Mouse (Mus musculus) liver, embryonic 12.5 days (tissue): Measurements from ENCODE around the gene Acss1. TPM values are rescaled to one million over a fixed set of nuclear protein-coding genes. Genes with fewer than 3 reads are reported as not detected.

ENCODE experiments used
- ATAC-seq: fragments of 200-750 bp; cut with Nextera tagmentation; 2 replicates; pipeline ENCODE4 v1.8.0; 2017; ENCODE audit warnings: moderate number of reproducible peaks, mild to moderate bottlenecking, moderate library complexity
- H3K27ac ChIP-seq: fragments of 300-500 bp; sonication (generic); 2 replicates; pipeline ENCODE4 v1.5.1; 2016; ENCODE audit warnings: mild to moderate bottlenecking
- H3K27me3 ChIP-seq: fragments of 300-500 bp; sonication (generic); replicated peaks from 2 replicates; pipeline ENCODE4 v1.6.1; 2016; ENCODE audit warnings: mild to moderate bottlenecking, moderate library complexity
- H3K36me3 ChIP-seq: fragments of 300-500 bp; sonication (generic); 2 replicates; pipeline ENCODE4 v1.6.1; 2016; ENCODE audit warnings: mild to moderate bottlenecking, moderate library complexity
- H3K4me1 ChIP-seq: fragments of 300-500 bp; sonication (generic); 2 replicates; pipeline ENCODE4 v1.6.1; 2016
- H3K4me2 ChIP-seq: fragments of 300-500 bp; sonication (generic); 2 replicates; pipeline ENCODE4 v1.6.1; 2016; ENCODE audit warnings: mild to moderate bottlenecking, moderate library complexity
- H3K4me3 ChIP-seq: fragments of 300-500 bp; sonication (generic); 2 replicates; pipeline ENCODE4 v1.5.1; 2016; ENCODE audit warnings: mild to moderate bottlenecking, moderate library complexity
- H3K9ac ChIP-seq: fragments of 300-500 bp; sonication (generic); 2 replicates; pipeline ENCODE4 v1.6.1; 2016; ENCODE audit warnings: mild to moderate bottlenecking, moderate library complexity
- H3K9me3 ChIP-seq: fragments of 300-500 bp; sonication (generic); replicated peaks from 2 replicates; pipeline ENCODE4 v1.6.1; 2016; ENCODE audit warnings: mild to moderate bottlenecking, moderate library complexity
- WGBS: fragments of 180-500 bp; shearing (Covaris S2); methylation state at CpG from one replicate; pipeline ENCODE4 v1.1.7; 2016; ENCODE audit not compliant: insufficient replicate concordance; 5-methylcytosine and 5-hydroxymethylcytosine counted together
- polyA plus RNA-seq: library from polyadenylated mRNA; unstranded; fragments of >200 nt; fragmentation: Nextera tagmentation; extraction: Ambion mirVana; gene quantifications from 2 replicates; pipeline ENCODE4 v1.2.1, GENCODE M21; 2016

Acss1 gene
- polyA plus RNA-seq, 1 experiment from 2014 or later, result 47.4 TPM

DNA sequence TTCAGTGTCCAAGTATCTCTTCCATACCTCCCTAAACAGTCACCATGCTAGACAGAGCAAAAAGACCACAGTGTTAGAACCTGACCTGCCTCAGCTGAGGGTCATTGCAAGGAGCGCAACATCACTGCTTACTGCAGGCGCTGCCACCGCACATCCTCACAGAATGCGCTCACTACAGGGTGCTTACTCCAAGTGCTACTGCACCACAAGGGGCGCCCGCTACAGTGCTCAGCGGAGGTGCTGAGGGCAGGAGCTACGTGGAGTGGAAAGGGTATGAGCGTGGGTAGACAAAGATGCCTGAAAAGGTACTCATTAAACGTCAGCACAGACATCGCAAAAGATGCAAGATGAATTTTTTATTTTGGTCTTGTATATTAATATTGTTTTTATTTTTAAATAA is 79.2 kb downstream of the Acss1 start:
- Histone ChIP-seq H3K27me3 (no peaks in the 10 kb centered on the region), H3K4me3 (no peak overlapping the region), H3K9me3 (no peaks in the 10 kb centered on the region), H3K27ac (no peak overlapping the region), H3K9ac (no peak overlapping the region), H3K4me2 (no peak overlapping the region), H3K4me1 (no peaks in the 10 kb centered on the region), H3K36me3 (peaks cover 84% of the 10 kb centered on the region)
- WGBS, result 84% methylated on average over 11 of the region's 11 CpGs
- ATAC-seq, result no peak

DNA sequence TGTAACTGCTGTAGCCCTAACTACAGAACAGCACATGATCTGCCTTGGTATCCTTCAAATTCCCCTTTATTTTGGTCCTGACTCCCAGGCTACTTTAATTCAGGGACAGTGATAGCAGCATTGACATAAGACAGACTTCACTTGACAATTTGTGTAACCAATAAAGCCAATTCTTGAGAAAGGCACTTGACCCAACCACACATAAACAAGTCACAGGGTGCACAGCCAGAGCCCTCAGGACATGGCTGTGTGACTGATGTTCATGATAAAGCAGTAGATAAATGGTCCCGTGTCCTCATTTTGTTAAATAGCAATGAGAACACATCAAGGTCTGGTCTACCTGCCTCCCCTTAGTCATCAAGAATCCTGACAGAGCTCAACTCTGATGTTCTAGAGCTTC is 88.7 kb downstream of the Acss1 start:
- WGBS, result 52% methylated on average over 1 of the region's 1 CpGs

DNA sequence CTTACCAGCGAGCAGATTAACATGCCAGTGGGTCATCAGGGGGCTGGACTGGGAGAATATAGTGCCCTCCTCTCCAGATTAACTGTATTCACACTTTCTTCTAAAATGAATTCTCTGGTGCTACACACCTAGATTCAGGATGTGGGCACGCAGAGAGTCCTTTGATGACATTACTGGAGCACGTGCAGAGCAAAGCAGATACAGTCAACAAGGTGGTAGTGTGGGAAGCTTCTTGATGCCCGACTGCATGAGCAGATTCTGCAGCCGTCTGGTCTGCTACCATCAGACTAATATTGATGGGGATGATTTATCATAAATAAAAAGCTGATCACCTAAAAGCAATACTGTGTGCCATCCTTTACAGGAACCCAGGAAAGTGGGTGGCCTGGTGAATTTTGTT is 89.7 kb downstream of the Acss1 start:
- Histone ChIP-seq H3K9me3 (no peaks in the 10 kb centered on the region), H3K4me1 (no peaks in the 10 kb centered on the region), H3K27ac (no peak overlapping the region), H3K9ac (no peak overlapping the region), H3K36me3 (peaks cover 26% of the 10 kb centered on the region), H3K4me3 (no peak overlapping the region), H3K27me3 (no peaks in the 10 kb centered on the region), H3K4me2 (no peak overlapping the region)
- no peak for ATAC-seq
- WGBS, result 65% methylated on average over 5 of the region's 5 CpGs

More for the DNA sequence above, 88.7 kb downstream of the Acss1 start:
- Histone ChIP-seq H3K4me3 (no peak overlapping the region), H3K9me3 (no peaks in the 10 kb centered on the region), H3K27ac (no peak overlapping the region), H3K36me3 (peaks cover 37% of the 10 kb centered on the region), H3K27me3 (no peaks in the 10 kb centered on the region), H3K9ac (no peak overlapping the region), H3K4me2 (no peak overlapping the region), H3K4me1 (no peaks in the 10 kb centered on the region)
- no peak for ATAC-seq

DNA sequence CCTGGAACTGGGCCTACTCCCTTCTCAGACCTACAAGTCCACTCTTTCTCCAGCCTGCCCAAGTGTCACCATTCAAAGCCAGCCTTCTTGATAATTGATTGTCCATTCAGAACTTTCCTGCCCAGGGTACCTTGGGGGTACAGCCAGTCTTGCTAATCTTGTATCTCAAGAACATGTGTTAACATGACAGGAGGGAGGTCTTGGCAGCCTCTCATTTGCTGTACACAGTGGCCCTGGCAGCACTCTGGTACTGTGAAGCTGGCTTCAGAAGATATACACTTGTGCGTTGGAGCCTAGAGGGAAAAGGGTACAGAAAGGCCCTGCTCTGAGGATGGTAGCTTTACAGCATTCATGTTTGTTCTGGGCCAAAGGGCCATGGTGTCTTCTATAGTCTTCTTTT is 92.0 kb downstream of the Acss1 start:
- no peak overlapping the region for H3K4me3 ChIP-seq
- ATAC-seq, result no peak
- H3K4me1 ChIP-seq, result peaks cover 4% of the 10 kb centered on the region; the same call in 1 of the 2 replicates
- H3K9ac ChIP-seq, result no peak overlapping the region
- H3K9me3 ChIP-seq, result no peaks in the 10 kb centered on the region
- H3K4me2 ChIP-seq, result no peak overlapping the region
- no peak overlapping the region for H3K27ac ChIP-seq
- no peaks in the 10 kb centered on the region for H3K27me3 ChIP-seq
- WGBS, result 88% methylated on average over 1 of the region's 1 CpGs
- peaks cover 9% of the 10 kb centered on the region for H3K36me3 ChIP-seq

DNA sequence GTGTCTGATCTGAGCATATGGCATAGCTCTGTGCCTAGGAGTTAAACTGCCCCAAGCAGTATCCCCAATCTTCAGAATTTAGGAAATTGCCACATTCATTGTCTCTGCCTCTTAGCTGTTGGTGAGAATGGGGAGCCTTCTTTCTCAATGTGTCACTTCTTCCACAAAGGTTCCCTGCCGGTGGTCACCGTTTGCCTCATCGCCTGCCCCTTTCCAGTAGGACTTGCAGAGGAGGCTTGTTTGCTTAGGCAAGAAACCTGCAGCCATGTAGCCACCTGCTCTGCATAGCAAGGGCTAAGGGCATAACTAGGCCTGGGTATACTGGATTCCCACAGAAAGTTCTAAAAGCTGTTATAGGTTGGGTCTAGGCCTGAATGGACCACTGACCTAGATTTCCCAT is 95.8 kb downstream of the Acss1 start:
- Histone ChIP-seq H3K4me2 (no peak overlapping the region), H3K9ac (no peak overlapping the region), H3K36me3 (peaks cover 3% of the 10 kb centered on the region), H3K4me1 (peaks cover 19% of the 10 kb centered on the region), H3K9me3 (no peaks in the 10 kb centered on the region), H3K4me3 (no peak overlapping the region), H3K27ac (no peak overlapping the region), H3K27me3 (no peaks in the 10 kb centered on the region)
- WGBS, result 66% methylated on average over 3 of the region's 3 CpGs
- no peak for ATAC-seq

DNA sequence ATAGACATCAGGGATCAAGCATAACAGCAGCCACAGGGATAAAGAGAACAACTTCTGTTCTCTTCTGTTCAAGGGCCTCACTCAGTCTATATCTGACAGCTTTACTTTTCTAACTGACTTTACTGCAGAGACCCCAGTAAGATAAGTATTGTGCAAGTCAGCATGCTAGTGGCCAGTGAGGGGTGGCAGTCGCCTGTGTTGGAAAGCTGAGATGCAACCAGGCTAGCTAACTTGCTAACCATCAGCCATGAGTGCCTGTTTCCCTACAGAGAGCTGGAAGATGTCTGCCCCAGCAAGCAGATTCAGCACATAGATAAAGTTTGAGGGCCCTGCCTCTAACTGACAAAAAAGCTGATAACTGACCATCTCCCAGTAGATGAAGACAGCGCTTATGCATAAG is 97.5 kb downstream of the Acss1 start:
- 0 out of 2 replicates have a peak, but pooled peaks have one; percentile 22 for ATAC-seq
- Histone ChIP-seq H3K4me1 (peaks cover 23% of the 10 kb centered on the region), H3K9me3 (no peaks in the 10 kb centered on the region), H3K27ac (no peak overlapping the region), H3K4me3 (no peak overlapping the region), H3K9ac (no peak overlapping the region), H3K36me3 (no peaks in the 10 kb centered on the region), H3K4me2 (peak overlapping the region; percentile 23; the same call in 1 of the 2 replicates), H3K27me3 (no peaks in the 10 kb centered on the region)
- 41% methylated on average over 2 of the region's 2 CpGs for WGBS

DNA sequence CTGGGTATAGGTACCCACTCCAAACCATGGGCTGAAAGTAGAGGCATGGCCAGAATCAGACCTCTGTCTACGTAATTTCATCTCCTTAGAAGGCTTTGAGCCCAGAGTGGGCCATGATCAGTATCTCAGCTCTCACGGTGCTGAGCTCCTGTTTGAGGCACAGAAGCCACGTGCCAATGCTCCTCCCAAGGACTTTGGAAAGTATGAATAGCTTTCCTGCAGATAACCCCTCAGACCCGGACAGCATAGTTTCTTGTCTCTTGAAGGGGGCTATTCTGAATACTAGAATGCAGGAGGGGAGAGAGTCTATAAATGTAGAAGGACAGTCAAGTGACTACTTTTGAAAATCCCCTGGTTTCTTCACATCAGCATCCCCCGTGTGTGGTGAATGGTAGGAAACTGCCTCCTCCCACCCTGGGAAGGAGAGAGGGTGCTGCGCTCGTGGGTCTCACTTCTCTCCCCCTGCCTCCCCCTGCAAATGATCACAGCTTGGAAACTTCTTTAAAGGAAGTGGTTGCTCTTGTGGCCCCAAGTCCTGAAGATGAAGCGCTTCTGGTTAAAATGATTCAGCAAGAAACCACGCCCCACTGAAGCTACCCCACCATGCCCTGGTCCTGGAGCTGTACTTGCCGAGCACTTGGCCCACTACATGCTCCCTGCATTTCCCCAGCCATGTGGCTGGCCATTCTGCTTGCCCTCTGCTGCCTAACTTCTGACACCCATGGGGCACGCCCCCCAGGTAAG is 98.3 kb downstream of the Acss1 start, which contains the start of gene Cst7:
TSS of gene Cst7 (plus strand) at position 569 of the 744 bp plus-strand sequence.
- H3K4me3 ChIP-seq, result no peak within 1 kb of the TSS
- H3K4me1 ChIP-seq, result peaks cover 23% of the 10 kb centered on the region
- H3K27me3 ChIP-seq, result no peaks in the 10 kb centered on the region
- H3K27ac ChIP-seq, result no peak within 1 kb of the TSS
- H3K9me3 ChIP-seq, result no peaks in the 10 kb centered on the region
- WGBS, result 20% methylated on average over 11 of the region's 11 CpGs
- peak within 1 kb of the TSS; percentile 23 for H3K4me2 ChIP-seq
- peak; percentile 62 for ATAC-seq
- H3K9ac ChIP-seq, result no peak within 1 kb of the TSS
- H3K36me3 ChIP-seq, result no peaks in the 10 kb centered on the region

Other genes starting within 250 kb of the Acss1 start
- 1.8 and 2.1 TPM in 2 replicates for gene Zfp442, start 217.0 kb downstream of the Acss1 start, polyA plus RNA-seq
- 0.13 and 0.19 TPM in 2 replicates for gene Zfp345, start 183.4 kb downstream of the Acss1 start, polyA plus RNA-seq
- gene Cst7, start 98.1 kb downstream of the Acss1 start, polyA plus RNA-seq, result 3.6 and 3.7 TPM in 2 replicates
- 28.2 and 28.6 TPM in 2 replicates for gene Apmap, start 59.9 kb downstream of the Acss1 start, polyA plus RNA-seq
- gene Vsx1, start 20.9 kb upstream of the Acss1 start, polyA plus RNA-seq, result not detected in 2 replicates
- 21.0 and 21.2 TPM in 2 replicates for gene Entpd6, start 80.5 kb upstream of the Acss1 start, polyA plus RNA-seq
- gene Pygb, start 118.2 kb upstream of the Acss1 start, polyA plus RNA-seq, result 32.9 and 34.0 TPM in 2 replicates
- 24.9 and 25.3 TPM in 2 replicates for gene Abhd12, start 236.2 kb upstream of the Acss1 start, polyA plus RNA-seq
- gene Gins1, start 236.9 kb upstream of the Acss1 start, polyA plus RNA-seq, result 50.2 and 51.1 TPM in 2 replicates